Mouse (Mus musculus) liver, adult 2 months (tissue): ENCODE data around the gene Gramd1b.

Source experiments
- CTCF ChIP-seq: fragments of 200-500 bp; IDR thresholded peaks from 2 replicates; pipeline ENCODE4 v1.5.1; 2011; ENCODE audit warnings: low read depth, low read length, control low read depth
- POLR2A ChIP-seq: fragments of 200-500 bp; IDR thresholded peaks from 2 replicates; pipeline ENCODE4 v1.6.1; 2011; ENCODE audit warnings: low read length, control low read depth; ENCODE audit not compliant: insufficient read depth; ENCODE audit errors: extremely low read depth

GRCm38 (mm10) chr9:40455336-40456185, 75.6 kb downstream of the Gramd1b start:
- TF ChIP-seq POLR2A (0 out of 2 replicates have a peak, but pooled peaks have one; percentile 28), CTCF (no peak)
